Mouse (Mus musculus) Patski (cell line): Measurements from ENCODE around the gene Rgl3. TPM values are rescaled to one million over a fixed set of nuclear protein-coding genes. Genes with fewer than 3 reads are reported as not detected.
A peak's percentile ranks its signal among the peaks of the same experiment; 100 is the strongest.

Experiments
- ATAC-seq: fragments of 100-300 bp; one replicate; pipeline ENCODE4 v1.8.0; 2021
- CTCF ChIA-PET: fragments of 350-600 bp; sonication (Branson Sonifier 250); formaldehyde crosslinking; loops from one replicate; lab custom pipeline; 2022; ENCODE audit warnings: inconsistent platforms; lab: Charles Lee
- POLR2A ChIA-PET: fragments of 350-600 bp; sonication (Branson Sonifier 250); formaldehyde crosslinking; loops from one replicate; lab custom pipeline; 2022; ENCODE audit warnings: antibody characterized with exemption, inconsistent platforms; lab: Charles Lee
- DNase-seq: peaks from one replicate; pipeline ENCODE4 v3.0.0-alpha.2; 2011; ENCODE audit warnings: low read depth, low spot score
- H3K27me3 ChIP-seq: fragments of 371-371 bp; one replicate; pipeline ENCODE4 v1.5.1; 2021
- CTCF ChIP-seq: fragments of 100-300 bp; IDR thresholded peaks from one replicate; pipeline ENCODE4 v1.5.1; 2021
- in situ Hi-C: fragments of 300-500 bp; cut with MboI; formaldehyde crosslinking; loops from 3 replicates; pipeline ENCODE4 v1.11.1; 2018; ENCODE audit warnings: low pct_unique_long_range_greater_than_20kb, mixed read lengths
- polyA plus RNA-seq: library from polyadenylated mRNA; unstranded; gene quantifications from one replicate; pipeline ENCODE4 v1.2.3, GENCODE M21; 2021

Gene Rgl3
- polyA plus RNA-seq, 1 experiment from 2014 or later, result 41.7 TPM

DNA sequence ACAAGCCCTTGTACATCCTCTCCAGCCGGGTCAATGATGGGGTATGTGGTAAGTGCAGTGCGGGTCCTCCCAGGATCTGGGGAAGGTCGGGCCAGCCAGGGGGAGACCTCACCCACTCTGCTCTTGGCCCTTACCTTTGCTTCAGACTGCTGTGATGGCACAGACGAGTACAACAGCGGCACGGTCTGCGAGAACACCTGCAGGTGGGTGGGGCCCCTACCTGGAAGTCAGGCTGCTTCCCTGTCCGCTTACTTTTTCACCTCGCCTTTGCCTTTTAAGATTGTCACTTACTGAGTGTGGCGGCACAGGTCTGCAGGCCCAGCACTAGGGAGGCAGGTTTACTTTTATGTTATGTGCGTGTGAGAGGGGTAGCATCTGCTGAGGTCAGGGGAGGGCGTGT, 15.3 kb upstream of the Rgl3 start:
- no peak for TF ChIP-seq CTCF
- in situ Hi-C loops, result no loop called here
- DNase-seq (no peak), ATAC-seq (no peak)
- CTCF ChIA-PET, result no interaction called here
- no peaks in the 10 kb centered on the region for H3K27me3 ChIP-seq
- POLR2A ChIA-PET, result interaction anchor here (0.6 kb wide), 1 partner anchor 16 kb away, joined by 6 read pairs; no protein-coding TSS in a partner anchor

DNA sequence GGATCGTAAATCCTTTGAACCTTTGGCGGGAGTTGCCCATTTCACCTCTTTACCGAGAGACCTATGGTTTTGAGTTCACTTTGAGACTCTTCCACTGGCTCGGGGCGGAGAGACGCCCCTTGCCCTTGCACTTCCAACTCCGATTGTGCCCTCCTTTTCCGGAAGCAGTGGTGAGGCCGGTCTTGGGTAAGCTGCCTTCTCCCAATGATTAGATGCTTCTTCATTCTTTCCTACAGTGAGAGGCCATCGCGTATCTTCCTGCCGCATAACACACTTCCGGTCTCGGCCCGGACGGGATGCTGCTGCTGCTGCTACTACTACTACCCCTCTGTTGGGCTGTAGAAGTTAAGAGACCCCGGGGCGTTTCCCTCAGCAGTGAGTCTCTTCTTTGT, 13.9 kb upstream of the Rgl3 start:
- CTCF ChIA-PET, result interaction anchor here (1.2 kb wide), 1 partner anchor 140 kb away, joined by 3 read pairs; no protein-coding TSS in a partner anchor
- POLR2A ChIA-PET, result interaction anchor here (0.7 to 1.5 kb wide), 3 partner anchors 14 to 51 kb away, joined by 3 to 4 read pairs (median 3); partner anchors contain the start of gene Rgl3
- DNase-seq (no peak), ATAC-seq (no peak)
- no peak for TF ChIP-seq CTCF
- in situ Hi-C loops, result no loop called here
- no peaks in the 10 kb centered on the region for H3K27me3 ChIP-seq

DNA sequence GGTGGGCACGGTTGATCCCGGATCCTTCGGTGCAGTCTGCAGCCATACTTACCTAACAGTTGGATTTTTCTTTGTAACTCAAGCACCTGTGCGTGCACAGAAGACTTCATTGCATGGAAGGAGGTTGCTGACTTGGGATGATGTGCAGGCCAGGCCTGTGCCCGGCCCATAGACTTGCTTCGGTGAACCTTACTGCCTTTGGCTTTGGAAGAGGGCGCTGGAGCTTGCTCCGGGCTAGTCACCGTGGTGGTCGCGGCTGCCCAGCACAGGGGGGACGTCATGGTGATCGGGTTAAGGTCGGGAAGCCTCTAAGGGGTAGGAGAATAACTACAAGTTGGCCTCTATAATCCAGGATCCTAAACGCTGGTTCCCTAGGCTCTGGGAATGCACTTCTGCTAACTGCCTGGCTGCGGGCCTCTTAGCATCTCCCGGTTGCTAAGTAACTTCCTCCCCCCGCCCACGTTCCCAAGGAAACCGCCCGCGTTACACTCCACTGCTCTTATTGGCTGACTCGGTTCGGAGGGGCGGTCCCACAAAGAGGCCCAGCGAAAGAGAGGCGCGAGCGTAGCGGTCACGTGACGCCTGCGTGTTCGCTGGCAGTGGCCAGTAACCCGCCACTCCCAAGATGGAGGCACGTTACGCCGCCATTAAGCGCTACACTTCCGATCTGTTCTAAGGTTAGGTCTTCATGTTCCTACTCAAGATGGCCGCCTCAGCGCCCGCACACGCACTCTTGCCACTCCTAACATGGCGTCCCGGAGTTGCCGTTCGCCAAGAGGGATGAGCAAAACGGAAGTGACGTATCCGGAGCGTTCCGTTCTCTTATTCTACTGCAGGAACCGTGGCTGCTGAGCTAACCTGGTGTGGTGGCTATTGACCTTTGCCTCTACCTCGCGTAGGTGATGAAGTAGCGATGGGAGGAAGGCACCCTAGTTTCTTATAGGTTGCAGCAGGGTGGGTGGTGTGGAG, 13.2 kb upstream of the Rgl3 start, which contains the start of the genes Ccdc151 and Prkcsh:
Ccdc151 (minus strand) TSS at position 441 of the 969 bp plus-strand sequence.
Prkcsh (plus strand) TSS at position 613 of the 969 bp plus-strand sequence.
- TF ChIP-seq CTCF, result no peak
- in situ Hi-C loops, result no loop called here

DNA sequence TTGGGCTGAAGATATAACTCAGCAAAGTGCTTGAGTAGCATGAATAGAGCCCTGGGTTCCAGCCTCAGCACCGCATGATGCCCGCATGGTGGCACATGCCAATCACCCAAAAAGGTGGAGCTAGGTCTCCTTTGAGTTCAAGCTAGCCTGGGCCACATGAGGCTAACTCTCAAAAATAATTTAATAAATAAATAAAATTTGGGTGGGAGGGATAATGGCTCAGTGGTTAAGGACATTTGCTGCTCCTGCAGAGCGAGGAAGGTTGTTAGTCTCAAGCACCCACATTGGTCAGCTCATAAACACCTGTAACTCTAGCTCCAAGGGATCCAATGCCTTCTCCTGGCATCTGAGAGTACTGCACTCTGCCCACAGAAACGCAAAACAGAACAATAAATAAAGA, 12.4 kb upstream of the Rgl3 start:
- POLR2A ChIA-PET, result no interaction called here
- TF ChIP-seq CTCF, result no peak
- ATAC-seq, result no peak
- DNase-seq, result no peak
- H3K27me3 ChIP-seq, result no peaks in the 10 kb centered on the region
- in situ Hi-C loops, result no loop called here
- CTCF ChIA-PET, result interaction anchor here (1.3 kb wide), 1 partner anchor 46 kb away, joined by 4 read pairs; the partner anchor contains the start of gene Swsap1

More for the DNA sequence above, 13.2 kb upstream of the Rgl3 start, which contains the start of the genes Ccdc151 and Prkcsh:
- ATAC-seq (peak; percentile 86), DNase-seq (peak; percentile 99)
- no peaks in the 10 kb centered on the region for H3K27me3 ChIP-seq
- ChIA-PET CTCF (interaction anchor here (1.2 to 1.3 kb wide), 2 partner anchors 47 to 141 kb away, joined by 3 to 4 read pairs; partner anchors contain the start of gene Swsap1), POLR2A (interaction anchor here (0.7 to 1.5 kb wide), 3 partner anchors 14 to 51 kb away, joined by 3 to 4 read pairs (median 3); partner anchors contain the start of gene Rgl3)

DNA sequence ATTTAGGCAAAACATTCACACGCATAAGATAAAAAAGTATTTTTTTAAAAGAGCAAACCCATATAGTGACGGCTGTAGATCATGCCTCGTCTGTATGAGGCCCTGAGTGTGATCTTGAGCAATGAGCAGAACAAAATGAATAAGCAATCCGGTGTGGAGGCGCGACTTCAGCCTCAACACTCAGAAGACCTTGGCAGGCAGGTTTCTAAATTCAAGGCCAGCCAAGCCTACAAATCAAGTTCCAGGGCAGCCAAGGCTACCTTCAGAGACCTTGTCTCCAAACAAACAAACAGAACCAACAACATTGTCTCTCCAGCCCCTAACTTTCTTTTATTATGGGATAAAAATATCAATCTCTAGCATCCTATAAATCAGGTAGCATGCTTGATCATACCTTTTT, 11.1 kb upstream of the Rgl3 start:
- no peak for ATAC-seq
- no peak for DNase-seq
- POLR2A ChIA-PET, result no interaction called here
- in situ Hi-C loops, result no loop called here
- CTCF ChIA-PET, result interaction anchor here (1.2 kb wide), 1 partner anchor 138 kb away, joined by 3 read pairs; no protein-coding TSS in a partner anchor
- TF ChIP-seq CTCF, result no peak
- H3K27me3 ChIP-seq, result no peaks in the 10 kb centered on the region

DNA sequence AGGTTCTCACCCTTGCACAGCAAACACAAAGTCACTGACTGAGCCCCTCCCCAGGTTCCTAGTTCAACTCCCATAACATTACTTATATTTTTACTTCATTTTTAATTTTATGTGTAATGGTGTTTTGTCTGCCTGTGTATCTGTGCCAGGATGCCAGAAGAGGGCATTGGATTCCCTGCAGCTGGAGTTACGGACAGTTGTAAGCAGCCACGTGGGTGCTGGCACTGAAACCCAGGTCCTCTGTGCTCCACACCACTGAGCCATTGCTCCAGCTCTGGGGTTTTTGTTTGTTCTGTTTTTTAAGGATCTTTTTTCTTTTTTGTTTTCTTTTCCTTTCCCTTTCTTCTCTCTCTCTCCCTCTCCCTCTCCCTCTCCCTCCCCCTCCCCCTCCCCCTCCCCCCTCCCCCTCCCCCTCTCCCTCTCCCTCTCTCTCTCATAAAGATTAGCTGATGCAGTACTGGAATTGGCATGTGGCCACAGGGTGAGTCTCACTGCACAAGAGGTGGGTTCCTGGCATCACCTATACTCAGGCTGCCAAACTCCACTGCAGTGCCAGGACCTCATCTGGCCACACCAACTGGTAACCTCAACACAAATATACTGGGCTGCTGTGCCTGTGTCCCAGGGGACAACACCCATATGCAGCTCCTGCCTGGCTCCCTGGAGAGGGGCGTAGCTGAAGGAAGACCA, 7.1 kb upstream of the Rgl3 start:
- no peaks in the 10 kb centered on the region for H3K27me3 ChIP-seq
- ChIA-PET POLR2A (no interaction called here), CTCF (no interaction called here)
- DNase-seq (no peak), ATAC-seq (no peak)
- in situ Hi-C loops, result no loop called here
- TF ChIP-seq CTCF, result no peak

DNA sequence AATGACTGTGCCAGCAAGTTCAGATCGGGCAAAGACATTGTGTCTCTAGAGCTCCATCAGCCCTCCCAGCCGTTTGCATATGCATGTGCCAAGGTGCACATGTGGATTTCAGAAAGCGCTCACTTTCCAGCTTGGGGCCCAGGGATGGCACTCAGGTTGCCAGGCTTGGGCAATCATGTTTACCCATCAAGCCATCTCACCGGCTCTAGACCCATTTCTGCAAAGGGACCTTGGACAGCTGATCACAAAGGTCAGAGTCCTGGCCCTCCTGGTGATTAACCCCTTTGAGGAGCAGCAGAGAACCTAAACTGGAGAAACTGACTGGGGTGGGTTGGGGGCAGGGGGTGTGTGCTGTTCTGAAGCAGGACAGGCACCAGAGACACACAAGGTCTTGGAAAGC, 3.0 kb upstream of the Rgl3 start:
- DNase-seq (no peak), ATAC-seq (no peak)
- ChIA-PET CTCF (interaction anchor here (1.4 kb wide), 1 partner anchor 14 kb away, joined by 3 read pairs; no protein-coding TSS in a partner anchor), POLR2A (interaction anchor here (0.5 kb wide), 1 partner anchor 81 kb away, joined by 3 read pairs; no protein-coding TSS in a partner anchor)
- no peak for TF ChIP-seq CTCF
- in situ Hi-C loops, result no loop called here
- H3K27me3 ChIP-seq, result no peaks in the 10 kb centered on the region

DNA sequence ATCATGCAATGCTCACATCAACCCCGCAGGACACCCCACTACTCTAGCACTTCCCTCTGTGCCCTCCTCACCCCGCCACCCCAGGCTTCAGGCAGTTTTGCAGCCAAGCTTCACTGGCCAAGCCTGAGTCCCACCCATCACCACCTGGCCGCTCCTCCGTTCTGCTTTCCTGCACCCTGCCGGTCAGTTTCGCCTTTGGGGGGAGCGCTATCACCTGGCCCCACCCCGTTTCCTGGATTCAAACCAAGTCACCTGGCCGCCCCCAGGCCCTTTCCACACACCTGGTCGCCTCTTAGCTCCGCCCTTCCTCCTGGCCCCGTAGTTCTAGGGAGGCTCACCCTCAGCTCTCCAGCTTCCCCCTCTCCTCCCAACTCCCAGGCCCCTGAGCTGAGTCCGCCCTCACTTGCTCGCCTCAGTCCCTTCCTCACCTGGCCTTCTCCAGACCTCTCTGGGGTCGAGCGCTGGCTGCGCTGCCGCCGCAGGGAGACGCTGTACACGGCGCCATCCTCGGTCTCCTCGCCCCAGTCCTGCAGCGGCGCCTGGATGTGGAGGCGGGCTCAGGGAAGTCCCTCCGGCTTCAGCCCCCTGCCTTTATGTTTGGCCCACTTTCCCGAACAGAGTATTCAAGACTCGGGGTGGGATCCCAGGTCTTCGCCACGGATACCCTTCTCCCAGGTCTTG, 685 bp downstream of the Rgl3 start:
- H3K27me3 ChIP-seq, result no peaks in the 10 kb centered on the region
- ATAC-seq (peak; percentile 44), DNase-seq (no peak)
- no peak for TF ChIP-seq CTCF
- POLR2A ChIA-PET, result interaction anchor here (1.3 kb wide), 1 partner anchor 14 kb away, joined by 3 read pairs; the partner anchor contains the start of genes Ccdc151 and Prkcsh
- in situ Hi-C loops, result no loop called here
- CTCF ChIA-PET, result interaction anchor here (1.2 to 1.4 kb wide), 2 partner anchors 10 to 25 kb away, joined by 4 to 5 read pairs; no protein-coding TSS in a partner anchor

DNA sequence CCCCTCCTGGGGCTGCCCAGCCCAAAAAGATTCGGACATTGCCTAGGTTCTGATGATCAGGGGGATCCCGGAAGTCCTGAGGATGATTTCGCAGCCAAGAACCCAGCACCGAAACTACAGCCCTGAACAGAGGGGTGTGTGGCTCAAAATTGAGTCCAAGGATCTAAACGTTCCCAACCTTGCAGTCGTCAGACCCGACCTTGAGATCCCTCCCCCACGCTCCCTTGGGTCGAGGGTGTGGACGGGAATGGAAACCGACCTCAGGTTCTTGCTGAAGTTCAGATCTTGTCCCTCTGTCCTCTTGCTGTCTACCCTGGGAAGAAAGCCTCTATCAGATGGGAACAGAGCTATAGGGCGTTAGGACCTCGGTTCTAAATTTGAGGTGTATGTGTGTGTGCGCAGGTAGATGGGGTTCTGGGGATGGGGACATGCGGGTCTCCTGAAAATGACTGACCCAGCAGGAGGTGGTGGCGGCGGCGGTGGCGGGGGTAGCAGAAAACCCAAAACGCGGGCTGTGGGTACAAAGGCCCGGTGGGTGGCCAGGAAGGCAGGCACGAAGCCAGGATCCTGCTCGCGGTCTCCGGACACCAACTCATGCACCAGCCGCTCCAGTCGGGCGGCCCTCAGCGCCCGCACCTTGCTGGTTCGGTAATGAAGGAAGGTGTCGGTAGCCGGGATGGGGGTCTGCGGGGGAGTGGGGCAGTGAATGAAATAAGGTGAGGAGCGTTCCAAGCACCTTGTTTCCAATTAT, 1.5 kb downstream of the Rgl3 start:
- DNase-seq (no peak), ATAC-seq (no peak)
- ChIA-PET POLR2A (no interaction called here), CTCF (interaction anchor here (1.2 to 1.4 kb wide), 2 partner anchors 9 to 24 kb away, joined by 4 to 5 read pairs; no protein-coding TSS in a partner anchor)
- no peaks in the 10 kb centered on the region for H3K27me3 ChIP-seq
- in situ Hi-C loops, result no loop called here
- TF ChIP-seq CTCF, result no peak
